Mouse (Mus musculus): ENCODE results near the gene Pla2g4e.

Gene Pla2g4e

DNA sequence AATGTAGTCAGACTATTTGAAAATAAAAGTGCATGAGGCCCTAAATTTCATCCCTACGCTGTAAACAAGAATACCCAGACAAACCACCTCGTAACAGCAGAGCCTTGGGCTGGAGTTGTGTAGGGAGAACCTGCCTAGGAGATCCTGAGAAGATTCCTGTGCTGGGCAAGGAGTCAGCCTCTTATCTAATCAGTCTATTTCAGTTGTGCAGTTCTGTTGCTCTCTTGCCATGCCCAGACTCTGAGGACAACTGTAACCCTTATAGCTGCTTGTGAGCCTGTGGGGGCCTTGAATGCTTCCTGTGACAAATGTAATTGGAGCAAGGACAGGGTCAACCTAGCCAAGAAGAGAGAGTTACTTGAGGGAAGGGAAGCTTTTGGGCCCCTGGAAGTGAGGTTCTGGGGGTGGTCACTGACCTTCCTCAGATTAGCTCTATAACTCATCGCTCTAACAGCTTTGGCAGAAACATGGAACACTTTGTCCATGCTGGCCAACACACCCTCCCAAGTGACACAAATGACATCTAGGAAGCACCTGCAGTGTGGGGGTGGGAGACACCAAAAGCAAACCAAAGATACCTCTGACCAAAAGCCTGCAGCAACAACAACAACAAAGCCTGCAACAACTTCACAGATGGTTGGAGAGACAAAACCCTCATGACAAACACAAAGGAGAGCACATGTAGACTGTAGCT, 9.0 kb downstream of the Pla2g4e start:
- no peak for DNase-seq (ENCODE audit: low read depth)

DNA sequence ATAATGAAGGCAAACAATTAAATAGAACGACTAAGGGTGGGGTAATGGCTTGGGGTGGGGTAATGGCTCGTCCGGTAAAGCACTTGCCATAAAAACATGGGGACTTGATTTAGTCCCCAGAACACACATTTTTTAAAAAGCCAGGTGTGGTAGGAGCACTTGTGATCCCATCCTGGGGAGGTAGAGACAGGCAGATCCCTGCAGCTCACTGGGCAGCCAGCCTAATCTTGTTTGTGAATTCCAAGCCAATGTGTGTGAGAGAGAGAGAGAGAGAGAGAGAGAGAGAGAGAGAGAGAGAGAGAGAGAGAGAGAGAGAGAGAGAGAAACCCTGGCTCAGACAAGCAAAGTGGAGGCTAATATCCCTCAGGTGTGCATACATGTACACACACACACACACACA, 9.8 kb downstream of the Pla2g4e start:
- DNase-seq (ENCODE audit: low read depth), result no peak

DNA sequence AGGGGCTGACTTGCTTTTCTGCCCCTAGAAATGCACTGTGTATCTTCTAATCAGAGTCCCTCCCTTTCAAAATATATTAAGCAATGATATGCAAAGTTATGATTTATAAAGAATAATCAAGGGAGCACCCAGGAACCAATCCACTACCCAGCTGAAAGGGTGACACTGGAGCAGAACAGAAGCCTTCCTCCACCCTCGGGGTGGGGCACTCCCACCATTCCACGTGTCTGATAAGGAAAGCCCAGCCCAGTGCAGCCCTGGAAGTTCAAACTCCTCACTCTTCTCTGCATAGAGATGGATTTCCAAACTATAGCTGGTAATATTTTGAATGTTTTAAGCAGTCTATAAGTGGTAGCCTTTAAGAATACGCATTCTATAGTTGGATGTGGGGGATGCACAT, 13.5 kb downstream of the Pla2g4e start:
- DNase-seq (ENCODE audit: low read depth), result no peak

DNA sequence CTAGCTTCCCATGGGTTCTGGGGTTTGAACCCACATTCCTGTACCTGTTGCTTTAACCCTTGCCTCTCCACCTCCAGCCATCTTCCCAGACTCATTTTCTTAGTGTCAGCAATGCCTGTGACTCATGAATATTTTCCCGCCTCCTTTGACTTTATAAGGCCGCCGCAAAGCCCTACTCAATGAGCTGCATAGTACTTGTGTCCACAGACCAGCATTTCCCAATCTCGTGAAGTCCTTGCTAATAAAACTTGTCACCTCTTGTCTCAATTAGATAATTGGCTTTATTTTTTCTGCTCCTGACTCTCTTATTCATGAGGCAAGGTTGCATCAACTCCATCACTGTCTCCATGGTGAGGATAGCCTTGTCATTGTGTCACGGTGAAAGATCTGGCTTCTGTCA, 30.5 kb downstream of the Pla2g4e start:
- no peak for DNase-seq (ENCODE audit: low read depth)

DNA sequence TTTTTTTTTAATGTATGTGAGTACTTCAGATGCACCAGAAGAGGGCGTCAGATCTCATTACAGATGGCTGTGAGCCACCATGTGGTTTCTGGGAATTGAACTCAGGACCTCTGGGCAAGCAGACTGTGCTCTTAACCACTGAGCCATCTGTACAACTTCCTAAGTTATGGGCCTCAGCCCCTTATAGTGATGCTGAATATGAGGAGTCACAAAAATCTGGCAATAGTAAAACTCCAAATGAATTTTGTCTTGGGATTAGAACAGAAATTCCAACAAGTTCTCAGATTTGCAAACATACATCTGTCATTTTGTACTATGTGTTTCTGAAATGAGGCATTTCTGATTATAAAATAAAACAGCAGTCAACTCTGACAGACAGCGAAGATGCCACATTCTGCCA, 33.7 kb downstream of the Pla2g4e start:
- DNase-seq (ENCODE audit: low read depth), result no peak

DNA sequence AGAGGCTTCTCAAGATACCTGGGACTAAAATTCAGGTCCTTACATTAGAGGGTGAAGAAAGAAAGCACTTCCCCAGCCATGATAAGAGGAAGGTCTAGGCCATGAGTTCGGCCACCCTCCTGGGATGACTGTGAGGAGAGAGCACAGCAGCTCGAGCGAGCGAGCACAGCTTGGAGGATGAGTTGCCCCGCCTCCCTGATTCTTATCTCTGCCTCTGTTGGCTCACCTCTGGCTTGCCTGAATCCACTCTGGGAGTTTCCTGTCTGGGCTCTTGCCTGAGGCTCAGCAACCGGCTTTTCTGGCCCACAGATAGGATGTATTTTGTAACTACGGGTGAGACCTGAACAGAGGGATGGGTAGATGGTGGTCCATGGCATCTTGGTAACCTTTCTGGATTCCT, 37.2 kb downstream of the Pla2g4e start:
- DNase-seq (ENCODE audit: low read depth), result no peak

DNA sequence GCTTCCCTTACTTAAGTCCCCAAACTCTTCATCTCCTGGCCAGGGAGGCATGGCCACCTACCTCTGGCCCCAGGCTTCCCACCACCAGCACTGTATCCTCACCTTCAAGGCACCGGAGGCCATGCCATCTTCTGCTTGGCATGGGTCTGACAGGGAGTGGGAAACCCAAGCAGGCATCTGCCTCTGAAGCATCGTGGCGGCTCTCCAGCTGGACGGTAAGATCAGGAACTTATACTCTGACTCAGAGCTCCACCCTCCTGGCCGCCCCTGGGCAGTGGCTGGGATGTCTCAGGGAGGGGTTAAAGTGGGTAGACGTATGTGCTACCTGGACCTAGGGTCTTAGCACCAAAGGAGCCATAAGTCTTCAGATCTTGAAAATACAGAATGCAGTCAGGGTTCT, 38.1 kb downstream of the Pla2g4e start:
- no peak for DNase-seq (ENCODE audit: low read depth)

DNA sequence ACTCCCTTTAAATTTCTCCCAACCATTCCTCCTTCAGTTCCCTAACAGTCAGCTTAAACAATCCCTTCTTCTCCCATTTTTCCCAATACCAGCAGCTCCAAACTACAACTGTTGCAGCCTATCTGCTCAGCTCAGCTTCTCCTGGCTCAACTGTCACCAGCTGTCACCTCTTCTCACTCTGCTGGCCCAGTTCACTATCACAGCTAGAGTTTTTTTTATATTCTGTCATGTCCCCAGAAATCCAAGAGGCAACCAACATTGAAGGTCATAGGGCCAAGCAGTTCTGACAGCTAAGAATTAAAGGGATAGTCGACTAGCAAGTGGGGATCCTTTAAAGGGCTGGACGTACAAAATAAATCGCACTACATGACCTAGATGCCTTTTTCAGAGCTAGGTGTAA, 41.4 kb downstream of the Pla2g4e start:
- DNase-seq (ENCODE audit: low read depth), result no peak

DNA sequence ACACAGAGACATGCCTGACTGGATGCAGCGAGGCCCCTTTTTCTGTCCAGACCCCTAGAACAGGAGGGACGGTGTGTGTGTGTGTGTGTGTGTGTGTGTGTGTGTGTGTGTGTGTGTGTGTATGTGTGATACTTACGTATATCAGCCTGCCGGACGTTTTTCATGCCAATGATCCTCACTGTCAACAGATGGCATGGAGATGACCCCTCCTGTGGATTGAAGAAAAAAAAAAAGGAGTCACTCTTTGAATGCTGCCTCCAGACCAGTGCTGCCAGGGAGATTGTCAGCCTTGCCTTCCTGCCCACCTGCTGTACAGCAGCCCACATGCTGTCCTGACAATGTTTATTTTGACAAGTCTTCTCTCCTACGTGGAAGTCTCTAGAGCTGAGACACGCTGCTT, 45.1 kb downstream of the Pla2g4e start:
- no peak for DNase-seq (ENCODE audit: low read depth)

DNA sequence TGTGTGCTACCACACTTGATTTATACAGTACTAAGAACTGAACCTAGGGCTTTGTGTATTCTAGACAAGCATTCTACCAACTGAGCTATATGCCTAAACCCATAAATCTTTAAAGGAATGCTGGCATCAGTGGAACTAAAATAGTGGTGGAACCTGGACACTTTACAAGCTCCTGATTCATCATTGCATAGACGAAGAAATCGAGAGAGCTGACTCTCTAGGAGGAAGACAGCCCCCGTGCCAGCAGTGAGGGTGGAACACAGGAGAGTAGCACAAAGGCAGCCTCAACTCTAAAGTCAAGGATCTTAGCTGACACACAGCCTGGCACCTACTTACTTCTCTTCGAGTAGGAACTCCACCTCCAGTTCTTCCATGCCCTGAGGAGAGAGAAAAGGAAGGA, 57.0 kb downstream of the Pla2g4e start:
- no peak for DNase-seq (ENCODE audit: low read depth)

DNA sequence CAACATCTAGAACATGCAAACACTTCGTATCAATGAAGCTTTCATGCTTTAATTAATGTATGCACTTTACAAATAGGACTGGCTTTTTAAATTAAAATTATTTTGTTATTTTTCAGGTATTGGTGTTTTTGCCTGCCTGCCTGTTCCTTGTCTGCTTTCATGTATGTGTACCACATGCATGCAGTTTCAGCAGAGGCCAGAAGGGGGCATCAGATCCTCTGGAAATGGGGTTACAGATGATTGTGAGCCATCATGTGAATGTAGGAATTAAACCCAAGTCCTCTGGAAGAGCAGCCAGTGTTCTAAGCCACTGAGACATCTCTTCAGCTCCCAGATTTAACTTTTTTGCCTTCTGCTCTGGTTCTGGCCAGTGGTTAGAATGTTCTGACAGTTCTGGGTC, 57.6 kb downstream of the Pla2g4e start:
- DNase-seq (ENCODE audit: low read depth), result peak; percentile 12

DNA sequence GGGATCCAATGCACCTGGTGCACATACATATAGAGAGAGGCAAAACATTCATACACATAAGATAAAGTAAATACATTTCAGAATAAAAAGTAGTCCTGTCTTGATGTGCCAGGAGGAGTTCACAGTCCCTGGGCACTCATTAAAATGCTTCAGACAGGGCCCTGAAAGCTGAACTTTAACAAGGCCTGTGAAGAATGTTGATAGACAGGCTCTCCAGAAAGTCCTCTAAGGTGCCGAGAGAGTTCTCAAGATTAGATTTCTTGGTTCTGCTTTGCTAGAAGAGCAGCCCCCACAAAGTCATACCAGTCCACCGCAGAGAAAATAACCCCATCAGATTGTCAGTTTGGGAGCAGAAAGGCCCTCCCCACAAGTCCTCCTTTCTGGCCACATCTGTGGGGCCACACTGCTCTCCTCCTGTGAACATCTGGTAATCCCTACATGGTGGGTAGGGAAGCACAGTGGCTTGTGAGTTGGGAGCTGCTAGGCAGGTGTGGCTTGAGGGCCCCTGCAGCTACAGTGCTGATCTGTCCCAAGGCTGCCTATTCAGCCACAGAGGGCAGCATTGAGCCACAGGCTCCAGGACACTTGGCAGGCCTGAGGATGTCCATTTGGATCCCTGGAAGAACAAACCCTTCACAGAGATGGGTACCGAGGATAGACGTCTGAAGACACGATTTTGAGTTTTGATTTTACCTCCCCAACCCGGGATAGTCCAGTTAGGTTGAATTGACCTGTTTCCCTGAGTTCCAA, 59.4 kb downstream of the Pla2g4e start:
- DNase-seq (ENCODE audit: low read depth), result no peak

DNA sequence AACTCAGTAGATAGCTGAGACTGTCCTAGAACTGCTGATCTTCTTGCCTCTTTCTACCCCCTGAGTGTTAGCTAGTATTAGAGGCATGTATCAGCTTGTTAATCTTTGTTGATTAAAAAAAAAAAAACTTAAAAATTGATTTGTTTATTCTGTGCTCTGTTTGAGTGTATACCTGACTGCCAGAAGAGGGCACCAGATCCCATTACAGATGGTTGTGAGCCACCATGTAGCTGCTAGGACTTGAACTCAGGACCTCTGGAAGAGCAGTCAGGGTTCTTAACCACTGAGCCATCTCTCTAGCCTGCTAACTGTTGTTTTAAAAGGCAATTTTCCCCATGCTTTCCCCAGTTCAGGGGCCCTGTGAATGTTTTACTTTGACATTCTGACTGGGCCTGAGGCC, 66.2 kb downstream of the Pla2g4e start:
- no peak for DNase-seq (ENCODE audit: low read depth)

DNA sequence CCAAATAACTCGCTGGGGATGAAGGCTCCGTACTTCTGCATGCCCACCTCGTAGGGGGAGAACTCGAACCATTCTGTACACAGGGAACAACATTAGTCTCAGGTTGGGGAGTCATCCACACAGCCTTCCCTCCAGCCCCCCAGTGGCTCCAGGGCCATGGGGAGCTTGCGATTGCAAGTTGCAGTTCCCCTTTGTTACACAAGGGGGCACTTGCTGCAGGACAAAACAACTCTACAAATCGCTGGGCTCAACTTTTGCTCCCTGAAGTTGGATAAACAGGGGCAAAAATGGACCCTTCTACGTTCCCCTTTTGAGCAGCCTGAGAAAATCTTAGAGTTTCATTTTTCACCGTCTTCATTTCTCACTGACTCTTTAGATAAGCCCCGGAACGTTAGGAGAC, 71.4 kb downstream of the Pla2g4e start:
- peak; percentile 30 for DNase-seq (ENCODE audit: low read depth)

DNA sequence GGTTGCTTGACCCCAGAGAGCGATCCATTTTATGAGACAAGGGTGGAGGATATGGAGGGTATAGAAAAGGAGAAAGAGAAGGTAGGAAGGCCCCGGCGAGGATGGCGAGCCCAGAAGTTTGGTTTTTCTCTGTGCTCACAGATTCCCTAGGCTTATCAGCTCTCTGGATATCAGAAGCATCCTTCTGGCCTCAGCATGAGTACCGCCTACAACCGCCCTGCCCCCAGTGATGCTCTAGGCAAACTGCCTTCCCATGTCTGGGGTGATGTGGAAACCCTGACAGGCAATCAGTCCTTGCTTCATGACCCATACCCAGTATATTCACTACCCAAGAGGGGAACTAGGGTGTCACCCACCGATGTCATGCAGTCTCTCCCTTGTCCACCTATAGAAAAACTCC, 73.8 kb downstream of the Pla2g4e start:
- DNase-seq (ENCODE audit: low read depth), result no peak

DNA sequence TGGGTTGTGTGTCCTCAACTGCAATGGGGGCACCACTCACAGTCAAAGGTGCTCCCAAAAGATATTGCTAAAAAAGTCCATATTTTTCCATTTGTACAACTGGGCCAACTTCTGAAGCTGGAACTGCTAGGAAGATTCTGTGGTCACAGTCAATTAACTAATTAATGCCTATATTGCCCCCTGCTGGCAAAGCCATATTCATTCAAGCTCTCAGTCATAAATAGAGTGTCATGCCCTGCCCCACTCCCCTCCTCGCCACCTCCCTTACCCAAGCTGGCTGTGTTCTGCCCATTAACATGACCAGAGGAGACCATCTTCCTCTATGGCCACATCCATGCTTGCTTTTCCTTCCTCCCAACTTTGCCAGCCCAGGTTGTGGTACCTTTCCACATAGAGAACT, 74.4 kb downstream of the Pla2g4e start:
- DNase-seq (ENCODE audit: low read depth), result peak; percentile 41

DNA sequence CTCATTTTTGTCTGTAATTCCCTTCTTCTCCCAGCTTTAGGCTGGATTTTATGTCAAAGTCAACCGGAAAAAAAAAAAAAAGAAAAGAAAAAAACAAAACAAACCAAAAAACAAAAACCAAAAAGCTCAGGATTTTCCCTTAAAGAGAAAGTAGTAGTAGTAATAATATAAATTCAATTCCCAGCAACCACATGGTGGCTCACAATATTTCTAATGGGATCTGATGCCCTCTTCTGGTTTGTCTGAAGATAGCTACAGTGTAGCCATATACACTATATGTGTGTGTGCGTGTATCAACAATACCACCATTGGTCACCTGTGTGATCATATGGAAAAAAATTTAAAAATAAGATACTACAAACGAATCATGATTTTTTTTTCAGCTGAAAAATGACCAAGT, 75.8 kb downstream of the Pla2g4e start:
- DNase-seq (ENCODE audit: low read depth), result no peak

DNA sequence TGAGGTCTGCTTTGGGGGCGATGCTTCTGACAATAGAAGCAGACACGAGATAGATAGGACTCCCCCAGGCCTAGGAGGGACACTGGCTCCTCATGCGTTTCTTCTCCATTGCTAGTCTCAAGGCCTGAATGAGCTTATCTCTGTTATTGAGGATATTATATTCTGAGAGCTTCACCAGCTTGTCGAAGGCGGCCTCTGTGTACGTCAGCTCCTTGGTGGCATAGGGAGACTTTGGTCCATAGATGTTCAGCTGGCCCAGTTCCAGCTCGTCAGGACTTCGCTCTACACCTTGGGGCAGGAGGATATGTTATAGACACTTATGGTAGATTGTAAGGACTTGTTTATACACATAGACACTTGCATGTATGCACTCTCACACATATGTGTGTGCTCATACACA, 77.4 kb downstream of the Pla2g4e start:
- no peak for DNase-seq (ENCODE audit: low read depth)

DNA sequence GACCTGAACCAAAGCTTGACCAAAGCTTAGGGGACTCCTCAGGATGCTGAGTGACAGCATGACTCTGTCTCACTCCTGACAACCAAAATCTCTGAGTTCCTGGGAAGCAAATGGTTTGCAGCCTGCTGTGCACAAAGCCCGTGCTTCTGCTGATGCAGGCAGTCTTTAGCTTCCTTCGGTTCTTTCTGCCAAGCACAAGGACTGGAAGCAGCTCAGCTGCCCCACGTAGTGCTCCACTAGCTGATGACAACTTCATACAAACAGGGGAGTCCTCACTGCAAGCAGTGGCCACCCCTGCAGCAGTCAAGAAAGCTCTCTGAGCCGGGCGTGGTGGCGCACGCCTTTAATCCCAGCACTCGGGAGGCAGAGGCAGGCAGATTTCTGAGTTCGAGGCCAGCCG, 79.7 kb downstream of the Pla2g4e start:
- DNase-seq (ENCODE audit: low read depth), result no peak

DNA sequence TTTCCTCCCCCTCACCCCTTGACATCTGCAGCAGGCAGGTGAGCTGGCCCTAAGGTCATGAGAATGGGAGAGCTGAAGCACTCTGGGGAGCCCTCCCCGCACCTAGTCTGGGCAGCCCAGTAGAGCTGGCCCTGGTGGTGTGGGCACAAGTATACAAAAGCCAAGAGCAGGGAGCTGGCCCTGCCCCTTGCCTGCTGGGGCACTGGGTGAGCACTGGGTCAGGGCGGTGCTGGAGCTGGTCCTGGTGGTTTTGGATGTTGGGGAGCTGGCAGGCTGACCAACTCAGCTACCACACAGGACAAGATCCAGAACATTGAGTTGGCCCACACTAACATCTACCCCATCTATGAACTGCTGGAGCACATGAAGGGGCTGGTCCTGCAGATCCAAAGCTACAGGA, 85.7 kb downstream of the Pla2g4e start:
- no peak for DNase-seq (ENCODE audit: low read depth)

DNA sequence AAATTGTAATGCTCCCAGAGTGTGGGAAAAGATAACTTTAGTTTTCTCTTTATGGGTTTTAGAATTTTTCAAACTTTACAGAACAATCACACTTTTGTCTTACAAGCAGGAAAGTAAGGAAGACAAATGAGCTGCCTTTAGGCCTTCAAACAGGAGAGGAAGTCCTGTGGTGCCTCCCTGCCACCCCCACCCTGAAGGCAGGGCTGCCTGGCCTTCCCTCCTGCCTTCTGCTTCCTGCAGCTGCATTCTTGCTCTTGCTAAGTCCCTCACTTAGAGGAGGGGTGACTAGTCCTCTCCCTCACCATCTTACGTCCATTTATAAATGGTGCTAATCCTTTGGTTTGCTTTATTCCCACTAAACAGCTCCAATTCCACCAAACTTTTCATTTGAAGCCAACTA, 86.3 kb downstream of the Pla2g4e start:
- no peak for DNase-seq (ENCODE audit: low read depth)

DNA sequence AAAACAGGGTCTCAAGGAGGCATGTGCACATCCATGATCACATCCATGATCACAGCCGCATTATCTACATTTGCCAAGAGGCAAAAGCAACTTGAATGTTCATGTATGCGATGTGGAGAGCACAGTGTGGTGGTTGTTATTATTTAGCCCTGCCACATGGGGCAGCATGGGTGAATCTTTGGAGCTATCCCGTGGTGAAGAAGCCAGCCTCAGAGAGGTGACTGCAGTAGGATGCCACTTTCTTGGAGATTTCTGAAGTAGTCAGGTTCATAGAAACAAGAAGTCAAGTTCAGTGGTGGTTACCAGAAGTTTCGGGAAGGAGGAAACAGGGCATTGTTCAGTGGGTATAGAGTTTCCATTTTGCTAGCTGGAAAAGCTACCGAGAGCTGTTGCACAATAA, 87.1 kb downstream of the Pla2g4e start:
- DNase-seq (ENCODE audit: low read depth), result no peak

DNA sequence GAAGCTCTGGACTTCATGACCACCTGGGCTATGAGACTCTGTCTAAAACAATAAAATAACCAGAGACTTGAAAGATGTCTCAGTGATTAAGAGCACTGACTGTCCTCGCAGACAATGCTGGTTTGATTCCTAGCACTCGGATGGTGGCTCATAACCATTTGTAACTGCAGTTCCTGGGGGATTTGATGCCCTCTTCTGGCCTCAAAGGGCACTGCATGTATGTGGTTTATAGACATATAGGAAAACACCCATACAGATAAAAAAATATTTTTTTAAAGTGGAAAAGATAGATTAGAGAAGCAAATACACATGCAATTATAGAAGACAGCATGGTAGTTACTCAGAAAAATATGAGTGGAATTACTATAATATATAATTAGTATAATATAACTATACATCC, 87.5 kb downstream of the Pla2g4e start:
- no peak for DNase-seq (ENCODE audit: low read depth)

DNA sequence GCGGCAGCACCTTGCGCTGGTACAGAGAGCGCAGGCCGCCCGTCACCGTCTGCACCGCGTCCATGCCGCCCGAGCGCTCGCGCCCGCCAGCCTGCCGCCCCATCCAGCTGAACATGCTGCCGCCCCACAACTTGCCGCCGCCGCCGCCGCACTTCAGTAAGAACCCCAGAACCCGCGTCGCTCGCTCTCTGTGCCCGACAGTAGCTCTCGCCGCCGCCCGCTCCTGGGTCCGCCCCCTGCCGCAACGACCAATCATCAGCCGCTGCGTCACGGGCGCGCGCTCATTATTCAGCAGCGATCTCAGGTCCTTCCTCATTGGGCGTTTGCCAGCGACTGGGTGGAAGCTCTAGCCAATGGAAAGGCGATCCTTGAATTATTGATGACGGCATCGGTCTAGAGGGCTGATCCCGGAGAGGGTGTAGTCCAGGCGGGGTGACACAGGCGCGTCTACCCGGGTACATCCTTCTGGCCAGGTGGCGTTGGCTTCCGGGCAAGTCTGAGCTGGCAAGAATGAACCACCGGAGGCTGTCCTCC, 90.7 kb downstream of the Pla2g4e start, which contains the start of gene Ehd4:
Gene Ehd4, minus strand, starts transcription at position 246 of the 534 bp plus-strand sequence.
- DNase-seq (ENCODE audit: low read depth), result peak; percentile 97
